Mouse (Mus musculus): Measurements from ENCODE around the gene Rasal2.

The Rasal2 gene

GRCm38 (mm10) chr1:157439973-157440641 is 27.7 kb upstream of the Rasal2 start:
- peak; percentile 72 for DNase-seq (ENCODE audit: low read depth, low spot score)

GRCm38 (mm10) chr1:157439101-157439500 is 26.7 kb upstream of the Rasal2 start:
- DNase-seq (ENCODE audit: low read depth, low spot score) = no peak

- no peak for DNase-seq (ENCODE audit: low read depth, low spot score)
These were observed 25.9 kb upstream of the Rasal2 start for GRCm38 (mm10) chr1:157438290-157438689.

GRCm38 (mm10) chr1:157435926-157436325 is 23.5 kb upstream of the Rasal2 start:
- DNase-seq (ENCODE audit: low read depth, low spot score) = no peak

GRCm38 (mm10) chr1:157434404-157434803 is 22.0 kb upstream of the Rasal2 start:
- DNase-seq (ENCODE audit: low read depth, low spot score) = no peak

- no peak for DNase-seq (ENCODE audit: low read depth, low spot score)
These were observed 20.9 kb upstream of the Rasal2 start for GRCm38 (mm10) chr1:157433316-157433715.

- no peak for DNase-seq (ENCODE audit: low read depth, low spot score)
These were observed 16.0 kb upstream of the Rasal2 start for GRCm38 (mm10) chr1:157428366-157428765.

GRCm38 (mm10) chr1:157427604-157428003 is 15.2 kb upstream of the Rasal2 start:
- DNase-seq (ENCODE audit: low read depth, low spot score) = no peak

- DNase-seq (ENCODE audit: low read depth, low spot score) = no peak
These were observed 14.5 kb upstream of the Rasal2 start for GRCm38 (mm10) chr1:157426933-157427332.

GRCm38 (mm10) chr1:157425741-157426427 is 13.5 kb upstream of the Rasal2 start:
- DNase-seq (ENCODE audit: low read depth, low spot score) = no peak

- DNase-seq (ENCODE audit: low read depth, low spot score) = no peak
These were observed 5.5 kb upstream of the Rasal2 start for GRCm38 (mm10) chr1:157417861-157418260.

- DNase-seq (ENCODE audit: low read depth, low spot score) = no peak
These were observed 5.0 kb upstream of the Rasal2 start for GRCm38 (mm10) chr1:157417414-157417813.

- DNase-seq (ENCODE audit: low read depth, low spot score) = no peak
These were observed 4.2 kb upstream of the Rasal2 start for GRCm38 (mm10) chr1:157416628-157417027.

GRCm38 (mm10) chr1:157415771-157416170 is 3.4 kb upstream of the Rasal2 start:
- no peak for DNase-seq (ENCODE audit: low read depth, low spot score)

- peak; percentile 41 for DNase-seq (ENCODE audit: low read depth, low spot score)
These were observed 549 bp downstream of the Rasal2 start for GRCm38 (mm10) chr1:157411711-157412380.

GRCm38 (mm10) chr1:157411341-157411710 is 1.1 kb downstream of the Rasal2 start:
- DNase-seq (ENCODE audit: low read depth, low spot score) = no peak

GRCm38 (mm10) chr1:157410937-157411336 is 1.5 kb downstream of the Rasal2 start:
- no peak for DNase-seq (ENCODE audit: low read depth, low spot score)

GRCm38 (mm10) chr1:157409648-157410047 is 2.7 kb downstream of the Rasal2 start:
- no peak for DNase-seq (ENCODE audit: low read depth, low spot score)

GRCm38 (mm10) chr1:157388027-157388426 is 24.4 kb downstream of the Rasal2 start:
- peak; percentile 56 for DNase-seq (ENCODE audit: low read depth, low spot score)

- peak; percentile 6 for DNase-seq (ENCODE audit: low read depth, low spot score)
These were observed 31.7 kb downstream of the Rasal2 start for GRCm38 (mm10) chr1:157380694-157381093.

- no peak for DNase-seq (ENCODE audit: low read depth, low spot score)
These were observed 42.0 kb downstream of the Rasal2 start for GRCm38 (mm10) chr1:157370397-157370796.

GRCm38 (mm10) chr1:157368316-157368715 is 44.1 kb downstream of the Rasal2 start:
- no peak for DNase-seq (ENCODE audit: low read depth, low spot score)

GRCm38 (mm10) chr1:157346661-157347060 is 65.7 kb downstream of the Rasal2 start:
- no peak for DNase-seq (ENCODE audit: low read depth, low spot score)

All from mesoderm, embryonic 11.5 days (tissue).